Mouse (Mus musculus) small intestine, adult 10 weeks (tissue): ENCODE measurements around the gene Nmt1. TPM values are rescaled to one million over a fixed set of nuclear protein-coding genes. Genes with fewer than 3 reads are reported as not detected.

ENCODE experiments used
- polyA plus RNA-seq: library from polyadenylated mRNA; stranded (reverse); fragments of 350-450 nt; fragmentation: Illumina TruSeq; extraction: RNeasy Lipid Tissue Mini Kit (QIAGEN cat#74804); gene quantifications from one replicate; pipeline ENCODE4 v1.2.3, GENCODE M21; 2014; ENCODE audit warnings: low replicate concordance

Nmt1 gene
- 7.2 TPM for polyA plus RNA-seq

GRCm38 (mm10) chr11:103028176-103028891 is at the start of gene Nmt1, which contains the start of gene Dcakd:
Nmt1 (plus strand) TSS chr11:103028190.
Dcakd (minus strand) TSS chr11:103028333.

GRCm38 (mm10) chr11:103101481-103101865 is 73.5 kb downstream of the Nmt1 start, which contains the start of the genes Plcd3 and Acbd4:
Plcd3 (minus strand) TSS chr11:103101658.
Acbd4 (plus strand) TSS chr11:103101682.

GRCm38 (mm10) chr11:103116008-103116818 is 88.2 kb downstream of the Nmt1 start, which contains the start of gene Hexim1:
Hexim1 (plus strand) TSS chr11:103116231.

Other genes with a start within 250 kb of the Nmt1 start
- gene Gjc1, start 208.5 kb upstream of the Nmt1 start, polyA plus RNA-seq: 6.4 TPM
- gene Higd1b, start 192.3 kb upstream of the Nmt1 start, polyA plus RNA-seq: not detected
- 19.1 TPM for gene Eftud2, start 147.2 kb upstream of the Nmt1 start, polyA plus RNA-seq
- not detected for gene Ccdc103, start 147.0 kb upstream of the Nmt1 start, polyA plus RNA-seq
- gene Fam187a, start 143.0 kb upstream of the Nmt1 start, polyA plus RNA-seq: not detected
- not detected for gene Gfap, start 127.3 kb upstream of the Nmt1 start, polyA plus RNA-seq
- gene Kif18b, start 103.1 kb upstream of the Nmt1 start, polyA plus RNA-seq: 0.67 TPM
- not detected for gene C1ql1, start 81.5 kb upstream of the Nmt1 start, polyA plus RNA-seq
- 3.3 TPM for gene Dcakd, start 143 bp downstream of the Nmt1 start, polyA plus RNA-seq
- gene Plcd3, start 73.5 kb downstream of the Nmt1 start, polyA plus RNA-seq: not detected
- gene Acbd4, start 73.5 kb downstream of the Nmt1 start, polyA plus RNA-seq: 7.1 TPM
- 34.2 TPM for gene Hexim1, start 88.0 kb downstream of the Nmt1 start, polyA plus RNA-seq
- gene Hexim2, start 104.2 kb downstream of the Nmt1 start, polyA plus RNA-seq: 0.82 TPM
- not detected for gene Fmnl1, start 142.9 kb downstream of the Nmt1 start, polyA plus RNA-seq
- not detected for gene 1700023F06Rik, start 180.4 kb downstream of the Nmt1 start, polyA plus RNA-seq
- gene Spata32, start 190.2 kb downstream of the Nmt1 start, polyA plus RNA-seq: not detected
- not detected for gene Map3k14, start 239.3 kb downstream of the Nmt1 start, polyA plus RNA-seq